Mouse (Mus musculus) liver, embryonic 14.5 days (tissue): ENCODE results near the gene Stx11. TPM values are rescaled to one million over a fixed set of nuclear protein-coding genes. Genes with fewer than 3 reads are reported as not detected.

ENCODE experiments used
- ATAC-seq: fragments of 200-750 bp; cut with Nextera tagmentation; 2 replicates; pipeline ENCODE4 v1.8.0; 2017; ENCODE audit warnings: moderate number of reproducible peaks, mild to moderate bottlenecking, moderate library complexity; ENCODE audit not compliant: insufficient read depth
- DNase-seq, 3 experiments: peaks; one replicate each; pipeline ENCODE4 v3.0.0-alpha.2; 2012 to 2013; ENCODE audit warnings: low read depth in 3 of 3, low spot score in 3 of 3
- H3K27ac ChIP-seq: fragments of 300-500 bp; sonication (generic); 2 replicates; pipeline ENCODE4 v1.5.1; 2014; ENCODE audit warnings: moderate library complexity, mild to moderate bottlenecking, control low read depth, inconsistent platforms
- H3K27me3 ChIP-seq: fragments of 300-500 bp; sonication (generic); 2 replicates; pipeline ENCODE4 v1.6.1; 2014; ENCODE audit warnings: mild to moderate bottlenecking, low read length, moderate library complexity; ENCODE audit not compliant: control insufficient read depth, insufficient read depth
- H3K36me3 ChIP-seq: fragments of 300-500 bp; sonication (generic); replicated peaks from 2 replicates; pipeline ENCODE4 v1.6.1; 2014; ENCODE audit warnings: low read depth; ENCODE audit not compliant: control insufficient read depth, insufficient read depth
- H3K4me1 ChIP-seq, 2 experiments: fragments of 200-500 bp in 1 of 2; fragments of 300-500 bp in 1 of 2; sonication (generic) in 1 of 2; replicated peaks; 2 replicates each; pipeline ENCODE4 v1.6.1; 2012 to 2014; ENCODE audit warnings: antibody characterized with exemption in 1 of 2, inconsistent platforms in 1 of 2, low read length in 1 of 2; ENCODE audit not compliant: control insufficient read depth in 2 of 2, insufficient read depth in 2 of 2
- H3K4me2 ChIP-seq: fragments of 300-500 bp; sonication (generic); 2 replicates; pipeline ENCODE4 v1.6.1; 2014; ENCODE audit warnings: low read depth, mild to moderate bottlenecking, control low read depth, moderate library complexity
- H3K4me3 ChIP-seq, 2 experiments: fragments of 200-500 bp in 1 of 2; fragments of 300-500 bp in 1 of 2; sonication (generic) in 1 of 2; 2 replicates each; pipeline ENCODE4 v1.5.1; 2012 to 2014; ENCODE audit warnings: low read depth in 2 of 2, low read length in 2 of 2, mild to moderate bottlenecking in 2 of 2, control low read depth in 1 of 2, inconsistent platforms in 1 of 2, moderate library complexity in 1 of 2; ENCODE audit not compliant: insufficient read depth in 1 of 2
- H3K9ac ChIP-seq: fragments of 300-500 bp; sonication (generic); replicated peaks from 2 replicates; pipeline ENCODE4 v1.6.1; 2014; ENCODE audit warnings: mild to moderate bottlenecking, control low read depth, moderate library complexity
- H3K9me3 ChIP-seq: fragments of 300-500 bp; sonication (generic); 2 replicates; pipeline ENCODE4 v1.6.1; 2016; ENCODE audit warnings: low read length, mixed read lengths; ENCODE audit not compliant: control insufficient read depth
- CTCF ChIP-seq: IDR thresholded peaks from 2 replicates; pipeline ENCODE4 v1.5.1; 2016; ENCODE audit warnings: antibody characterized with exemption, low read depth, control low read depth
- EP300 ChIP-seq: IDR thresholded peaks from 2 replicates; pipeline ENCODE4 v1.6.1; 2016; ENCODE audit warnings: antibody characterized with exemption, low read depth
- WGBS: fragments of 180-500 bp; shearing (Covaris S2); extraction: QIAGEN DNeasy Blood & Tissue Kit; methylation state at CpG from one replicate; pipeline ENCODE4 v1.1.7; 2014; ENCODE audit not compliant: insufficient replicate concordance; 5-methylcytosine and 5-hydroxymethylcytosine counted together
- polyA plus RNA-seq, 2 experiments: library from polyadenylated mRNA; depleted of rRNA in 1 of 2; stranded (reverse) in 1 of 2; unstranded in 1 of 2; fragments of >200 nt; fragmentation: Nextera tagmentation in 1 of 2; extraction: Ambion mirVana in 1 of 2; gene quantifications; 2 replicates each; pipeline versions ENCODE4 v1.2.1 to v1.2.3; 2012 to 2014

Gene Stx11
- polyA plus RNA-seq, 2 experiments, result 5.7 to 13.1 TPM

GRCm38 (mm10) chr10:12975957-12976356 is 11.9 kb upstream of the Stx11 start:
- Histone ChIP-seq H3K27me3 (no peaks in the 10 kb centered on the region), H3K9me3 (no peaks in the 10 kb centered on the region), H3K36me3 (no peaks in the 10 kb centered on the region), H3K27ac (no peak overlapping the region), H3K9ac (no peak overlapping the region), H3K4me1 (peaks cover 0 to 2% of the 10 kb centered on the region in 2 experiments; a peak in 1 of 4 replicates), H3K4me3 (no peak overlapping the region), H3K4me2 (no peak overlapping the region)
- ATAC-seq (no peak), DNase-seq (no peak)
- 70% methylated on average over 7 of the region's 7 CpGs for WGBS
- no peak for TF ChIP-seq CTCF
- TF ChIP-seq EP300, result no peak

- no peak overlapping the region for H3K4me3 ChIP-seq
- TF ChIP-seq EP300 (no peak), CTCF (no peak)
- DNase-seq (no peak), ATAC-seq (no peak)
- H3K9ac ChIP-seq, result no peak overlapping the region
- no peaks in the 10 kb centered on the region for H3K27me3 ChIP-seq
- H3K4me2 ChIP-seq, result no peak overlapping the region
- H3K4me1 ChIP-seq, result peaks cover 0 to 2% of the 10 kb centered on the region in 2 experiments; a peak in 1 of 4 replicates
- H3K36me3 ChIP-seq, result no peaks in the 10 kb centered on the region
- 30% methylated on average over 3 of the region's 3 CpGs for WGBS
- H3K27ac ChIP-seq, result no peak overlapping the region
- no peaks in the 10 kb centered on the region for H3K9me3 ChIP-seq
Observed at GRCm38 (mm10) chr10:12975461-12975860, 11.4 kb upstream of the Stx11 start.

GRCm38 (mm10) chr10:12974572-12974971 is 10.5 kb upstream of the Stx11 start:
- Histone ChIP-seq H3K4me1 (peaks cover 0 to 2% of the 10 kb centered on the region in 2 experiments; a peak in 1 of 4 replicates), H3K27ac (no peak overlapping the region), H3K4me3 (no peak overlapping the region), H3K9me3 (no peaks in the 10 kb centered on the region), H3K9ac (no peak overlapping the region), H3K4me2 (no peak overlapping the region), H3K36me3 (no peaks in the 10 kb centered on the region), H3K27me3 (no peaks in the 10 kb centered on the region)
- ATAC-seq, result no peak
- TF ChIP-seq EP300 (no peak), CTCF (no peak)
- 64% methylated on average over 6 of the region's 6 CpGs for WGBS
- DNase-seq, result no peak

- TF ChIP-seq EP300, result no peak
- TF ChIP-seq CTCF, result no peak
- Histone ChIP-seq H3K36me3 (no peaks in the 10 kb centered on the region), H3K4me2 (no peak overlapping the region), H3K9ac (no peak overlapping the region), H3K27ac (no peak overlapping the region), H3K4me1 (peaks cover 14 to 25% of the 10 kb centered on the region in 2 experiments), H3K4me3 (no peak overlapping the region), H3K9me3 (no peaks in the 10 kb centered on the region), H3K27me3 (no peaks in the 10 kb centered on the region)
- ATAC-seq (no peak), DNase-seq (no peak)
- WGBS, result 64% methylated on average over 5 of the region's 5 CpGs
Observed at GRCm38 (mm10) chr10:12965669-12966180, 1.6 kb upstream of the Stx11 start.

- H3K9ac ChIP-seq, result peak overlapping the region; percentile 90
- 1% methylated on average over 29 of the region's 29 CpGs for WGBS
Observed at GRCm38 (mm10) chr10:12963362-12964147, 543 bp downstream of the Stx11 start.

More at GRCm38 (mm10) chr10:12963362-12964147, 543 bp downstream of the Stx11 start:
- peak overlapping the region; percentile 77 to 95 for H3K4me3 ChIP-seq
- H3K27me3 ChIP-seq, result no peaks in the 10 kb centered on the region
- peak overlapping the region; percentile 94 for H3K4me2 ChIP-seq
- peak; percentile 60 for ATAC-seq
- no peak for TF ChIP-seq CTCF
- TF ChIP-seq EP300, result no peak
- DNase-seq, result peak in 1 of 3 experiments; percentile 53
- no peaks in the 10 kb centered on the region for H3K9me3 ChIP-seq
- peak overlapping the region; percentile 71 for H3K27ac ChIP-seq
- H3K4me1 ChIP-seq, result peaks cover 14 to 25% of the 10 kb centered on the region in 2 experiments
- no peaks in the 10 kb centered on the region for H3K36me3 ChIP-seq
